Mouse (Mus musculus) urinary bladder, postnatal 14 days (tissue): ENCODE results near the gene Ccdc158.

ENCODE experiments used
- DNase-seq: peaks from one replicate; pipeline ENCODE4 v3.0.0; 2021; ENCODE audit warnings: low spot score

Ccdc158 gene

GRCm38 (mm10) chr5:92674859-92675573 is at the start of gene Ccdc158:
TSS of gene Ccdc158 (minus strand) at chr5:92675271.
- DNase-seq: peak; percentile 83

- no peak for DNase-seq
Measured at GRCm38 (mm10) chr5:92721610-92722009, 46.5 kb upstream of the Ccdc158 start.

DNA sequence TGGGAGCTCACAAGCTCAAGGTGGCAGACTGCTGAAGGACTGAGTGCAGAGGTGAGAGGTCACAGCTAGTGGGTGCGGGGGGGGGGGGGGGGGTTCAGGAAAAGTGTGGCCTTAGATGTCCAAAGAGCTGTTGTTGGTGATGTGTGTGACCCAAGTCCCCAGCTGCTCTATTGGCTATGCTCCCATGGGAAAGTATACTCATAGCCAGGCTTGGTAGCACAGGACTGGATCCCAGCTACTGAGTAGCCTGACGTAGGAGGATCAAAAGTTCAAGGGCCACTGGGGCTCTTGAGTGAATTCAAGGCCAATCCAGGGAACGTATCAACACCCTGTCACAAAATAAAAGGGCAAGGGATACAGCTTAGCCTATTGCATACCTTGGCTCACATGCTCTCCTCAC is 43.8 kb upstream of the Ccdc158 start:
- no peak for DNase-seq

GRCm38 (mm10) chr5:92717666-92718360 is 42.7 kb upstream of the Ccdc158 start:
- DNase-seq: no peak

DNA sequence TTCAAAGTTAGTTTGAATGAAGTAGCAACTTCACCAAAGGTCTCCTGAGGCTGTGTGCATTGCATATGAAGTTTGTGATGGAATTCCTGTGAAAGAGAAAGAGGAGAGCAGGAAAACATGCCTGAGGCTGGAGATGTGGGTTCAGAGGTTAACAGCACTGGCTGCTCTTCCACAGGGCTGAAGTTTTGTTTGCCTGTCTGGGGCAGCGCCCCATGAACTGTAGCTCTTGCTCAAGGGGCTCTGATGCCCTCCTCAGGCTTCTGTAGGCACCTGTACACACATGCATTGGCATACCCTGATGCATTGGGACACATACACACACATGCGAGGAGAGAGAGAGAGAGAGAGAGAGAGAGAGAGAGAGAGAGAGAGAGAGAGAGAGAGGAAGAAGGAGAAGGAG is 40.8 kb upstream of the Ccdc158 start:
- DNase-seq: no peak

DNA sequence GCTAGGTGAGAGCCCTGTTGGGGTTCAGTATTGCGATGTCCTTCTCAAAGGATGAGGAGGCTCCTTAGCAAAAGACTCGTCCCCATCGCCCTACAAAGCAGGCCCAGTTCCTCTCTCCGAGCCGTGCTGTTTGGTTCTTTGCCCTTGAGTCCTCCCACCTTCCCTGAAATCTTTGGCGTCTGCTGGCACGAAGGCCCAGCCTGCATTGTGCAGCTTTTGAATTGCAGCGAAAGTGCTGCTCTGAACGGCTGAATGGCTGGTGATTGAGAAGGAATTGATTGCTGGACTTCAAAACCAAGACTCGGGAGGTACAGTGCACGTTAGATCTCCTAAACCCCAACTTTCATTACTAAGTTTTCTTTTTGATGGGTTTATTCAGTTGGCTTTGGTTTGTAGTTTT is 40.2 kb upstream of the Ccdc158 start:
- DNase-seq: no peak

GRCm38 (mm10) chr5:92714886-92715285 is 39.8 kb upstream of the Ccdc158 start:
- DNase-seq: no peak

GRCm38 (mm10) chr5:92712621-92713395 is 37.7 kb upstream of the Ccdc158 start:
- DNase-seq: no peak

- no peak for DNase-seq
Measured at GRCm38 (mm10) chr5:92711666-92712290, 36.7 kb upstream of the Ccdc158 start.

DNA sequence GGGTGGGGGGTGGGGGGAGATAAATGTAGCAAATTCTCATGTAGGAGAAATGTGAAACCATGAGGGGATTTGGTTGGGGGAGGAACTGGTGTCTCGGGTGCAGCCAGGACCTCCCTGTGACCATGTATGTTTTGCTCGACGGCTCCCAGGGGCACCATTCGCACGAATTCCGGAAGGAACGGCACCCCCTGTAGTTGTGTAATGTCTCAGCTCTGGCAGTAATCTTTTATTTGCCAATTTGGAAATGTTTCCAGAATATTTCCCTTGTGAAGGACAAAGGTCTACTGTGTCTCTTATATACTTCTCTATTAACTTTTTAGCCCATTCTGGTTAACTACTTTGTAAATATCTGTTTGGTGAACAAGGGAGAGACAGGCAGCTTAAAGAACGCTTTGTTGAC is 35.7 kb upstream of the Ccdc158 start:
- DNase-seq: no peak

- DNase-seq: no peak
Measured at GRCm38 (mm10) chr5:92707921-92708491, 32.9 kb upstream of the Ccdc158 start.

DNA sequence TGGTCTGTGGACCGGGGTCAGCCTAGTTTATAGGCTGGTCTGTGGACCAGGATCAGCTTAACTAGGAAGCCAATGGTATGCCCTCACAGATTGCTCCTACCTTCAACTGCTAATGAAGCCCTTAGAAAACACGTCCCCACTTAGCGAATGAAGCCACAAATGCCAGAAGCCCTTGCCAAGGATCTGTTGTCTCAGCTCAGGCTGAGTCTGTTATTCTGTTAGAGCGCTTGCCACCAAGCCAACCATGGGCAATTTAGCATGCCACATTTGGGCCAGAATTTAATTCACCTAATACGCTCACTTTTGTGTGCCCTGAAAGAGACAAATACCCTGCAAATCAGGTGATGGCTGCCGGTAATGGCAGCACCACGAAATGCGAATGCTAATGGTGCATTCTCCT is 28.6 kb upstream of the Ccdc158 start:
- no peak for DNase-seq

- DNase-seq: no peak
Measured at GRCm38 (mm10) chr5:92701750-92702149, 26.7 kb upstream of the Ccdc158 start.

DNA sequence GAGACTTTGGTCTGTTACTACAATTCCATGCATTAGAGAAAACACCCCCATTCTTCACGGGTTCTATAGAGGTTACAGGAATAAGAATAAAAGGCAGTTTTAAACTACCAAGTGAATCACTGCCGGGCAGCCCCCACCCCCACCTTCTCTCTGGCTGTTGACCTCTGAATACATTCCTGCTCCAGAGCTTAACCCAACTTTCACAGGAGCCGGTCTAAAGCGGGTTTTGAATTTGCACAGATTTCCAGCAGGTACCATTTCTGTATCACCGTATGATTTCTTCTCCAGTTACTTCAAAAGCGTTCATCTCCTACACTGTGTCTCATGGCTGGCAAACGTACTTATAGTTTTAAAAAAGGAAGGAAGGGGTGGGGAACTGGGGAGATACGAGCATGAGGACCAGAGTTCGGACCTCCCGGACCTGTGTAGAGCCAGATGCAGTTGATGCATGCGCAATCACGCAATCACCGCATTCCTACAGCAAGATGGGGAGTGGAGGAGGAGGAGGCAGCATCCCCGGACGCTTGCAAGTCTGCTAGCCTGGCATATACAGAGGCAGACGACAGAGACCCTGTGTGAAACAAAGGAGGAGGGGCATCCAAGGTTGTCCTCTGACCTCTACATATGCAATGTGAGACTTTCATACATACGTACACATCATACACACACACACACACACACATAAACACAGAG is 23.9 kb upstream of the Ccdc158 start:
- no peak for DNase-seq

GRCm38 (mm10) chr5:92698131-92698836 is 23.2 kb upstream of the Ccdc158 start:
- DNase-seq: no peak

DNA sequence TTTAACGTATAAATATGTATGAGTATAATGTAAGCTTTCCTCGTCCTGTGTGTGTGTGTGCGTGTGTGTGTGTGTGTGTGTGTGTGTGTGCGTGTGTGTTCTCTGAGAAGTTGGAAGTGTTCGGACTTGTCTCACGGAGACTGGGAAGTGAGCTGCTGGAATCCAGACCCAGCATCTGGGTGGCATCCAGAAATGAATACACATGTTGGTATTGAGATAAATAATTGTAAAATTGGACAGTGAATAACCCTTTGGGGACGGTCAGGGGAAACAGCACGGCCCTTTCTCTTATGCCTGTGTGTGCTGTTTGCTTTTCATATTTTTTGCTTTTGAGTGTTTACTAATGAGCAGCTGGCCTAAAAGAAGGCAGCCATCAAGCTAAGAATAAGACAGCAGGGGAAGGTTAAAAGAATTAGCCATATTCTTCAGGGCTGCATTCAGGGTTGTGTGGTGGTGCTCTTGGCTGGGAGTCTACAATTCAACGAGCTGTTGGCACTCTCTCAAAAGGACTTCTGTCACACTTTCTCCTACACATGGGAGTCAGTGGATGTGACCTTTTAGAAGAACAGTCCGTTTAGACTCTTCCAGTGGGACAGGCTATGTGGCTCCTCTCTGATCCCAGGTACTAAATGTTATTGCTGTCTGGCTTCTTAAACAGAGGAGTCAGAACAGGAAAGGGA is 19.4 kb upstream of the Ccdc158 start:
- no peak for DNase-seq

DNA sequence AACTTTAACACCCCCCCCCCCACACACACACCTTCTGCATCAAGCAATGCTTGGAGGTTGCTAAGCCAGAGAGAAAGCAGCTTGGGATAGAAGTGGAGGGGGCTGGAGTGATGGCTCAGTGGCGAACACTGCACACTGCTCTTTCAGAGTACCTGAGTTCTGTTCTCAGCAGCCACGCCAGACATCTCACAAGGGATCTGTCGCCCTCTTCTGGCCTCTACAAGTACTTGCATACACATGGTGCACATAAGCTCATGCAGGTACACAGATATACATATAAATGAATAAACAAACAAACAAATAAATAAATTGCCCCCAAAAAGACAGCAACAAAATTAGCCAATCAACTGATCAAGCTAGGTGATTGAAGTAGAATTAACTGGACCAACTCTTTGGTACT is 18.7 kb upstream of the Ccdc158 start:
- no peak for DNase-seq

DNA sequence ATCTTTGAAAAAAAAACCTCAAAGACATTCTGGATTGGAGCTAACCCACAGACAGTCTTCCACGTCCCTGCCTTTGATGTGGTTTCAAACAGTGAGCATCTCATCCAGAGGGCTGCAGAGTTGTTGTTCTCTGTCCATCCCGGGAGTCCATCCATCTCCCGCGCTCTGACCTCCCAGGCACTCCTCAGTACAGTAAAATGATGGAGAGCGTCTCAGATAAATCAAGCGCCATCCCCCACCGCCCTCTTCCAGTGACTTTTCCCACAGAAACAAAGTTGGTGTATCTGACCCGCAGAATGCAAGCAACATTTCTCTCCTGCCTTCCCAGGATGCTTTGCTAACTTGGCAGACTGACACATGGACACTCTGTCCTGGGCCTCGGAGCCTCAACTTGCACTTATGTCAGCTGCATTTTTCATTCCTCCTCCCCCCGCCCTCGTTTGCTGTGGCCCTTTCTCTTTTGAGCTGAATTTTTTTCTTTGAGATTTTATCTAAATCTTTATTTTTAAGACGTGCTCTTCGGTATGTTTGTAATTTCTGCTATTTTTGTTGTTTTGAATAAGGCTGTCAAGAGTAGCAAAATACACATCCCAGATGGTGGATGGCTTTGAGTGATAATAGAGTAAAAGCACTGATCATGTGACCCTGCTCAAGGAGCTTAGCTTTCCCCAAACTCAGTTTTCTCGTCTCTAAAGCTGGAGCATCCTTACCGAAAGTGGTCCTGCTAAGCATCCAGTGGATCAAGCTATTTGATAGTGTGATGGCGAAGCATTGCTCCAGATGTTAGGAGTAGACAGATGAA is 17.3 kb upstream of the Ccdc158 start:
- DNase-seq: no peak

GRCm38 (mm10) chr5:92688569-92688968 is 13.5 kb upstream of the Ccdc158 start:
- DNase-seq: no peak
